Mouse (Mus musculus) layer of hippocampus, adult 2 months (tissue): Measurements from ENCODE around the gene Gm5751. TPM values are rescaled to one million over a fixed set of nuclear protein-coding genes. Genes with fewer than 3 reads are reported as not detected.

Experiments used
- DNase-seq, 2 experiments: peaks; one replicate each; pipeline ENCODE4 v3.0.0; 2022; ENCODE audit warnings: low spot score in 2 of 2
- H3K27ac ChIP-seq: fragments of 200-600 bp; 2 replicates; pipeline ENCODE4 v1.8.1; 2022
- H3K4me3 ChIP-seq: fragments of 200-600 bp; 2 replicates; pipeline ENCODE4 v1.8.1; 2022; ENCODE audit warnings: mild to moderate bottlenecking
- CTCF ChIP-seq: fragments of 200-600 bp; conservative IDR thresholded peaks from 2 replicates; pipeline ENCODE4 v1.8.1; 2022; ENCODE audit warnings: antibody characterized with exemption, mild to moderate bottlenecking, moderate library complexity
- total RNA-seq, 2 experiments: library from RNA; stranded (reverse); gene quantifications; 2 replicates each; pipeline ENCODE4 v1.2.3; 2021

The Gm5751 gene
- total RNA-seq, 2 experiments from 2014 or later = not detected

GRCm38 (mm10) chrX:8927308-8927707 is 53.3 kb downstream of the Gm5751 start:
- DNase-seq = no peak
- no peak overlapping the region for H3K27ac ChIP-seq
- no peak for TF ChIP-seq CTCF
- H3K4me3 ChIP-seq = no peak overlapping the region

Other genes with a start within 250 kb of the Gm5751 start
- gene Ssxb8, start 183.4 kb upstream of the Gm5751 start, total RNA-seq = not detected
- gene Ssx9, start 125.8 kb upstream of the Gm5751 start, total RNA-seq = not detected
- gene Ssxb5, start 70.6 kb upstream of the Gm5751 start, total RNA-seq = not detected
- gene Gm6592, start 30.3 kb upstream of the Gm5751 start, total RNA-seq = not detected
- gene B630019K06Rik, start 18.1 kb downstream of the Gm5751 start, total RNA-seq = 10 to 100 TPM; 28.7 to 34.1 TPM
- not detected for gene Fthl17b, start 88.7 kb downstream of the Gm5751 start, total RNA-seq
- gene Fthl17c, start 102.3 kb downstream of the Gm5751 start, total RNA-seq = not detected
- not detected for gene Fthl17d, start 112.5 kb downstream of the Gm5751 start, total RNA-seq
- gene Fthl17e, start 159.2 kb downstream of the Gm5751 start, total RNA-seq = not detected
- gene Fthl17f, start 188.8 kb downstream of the Gm5751 start, total RNA-seq = not detected
- not detected for gene 4930402K13Rik, start 230.3 kb downstream of the Gm5751 start, total RNA-seq